Mouse (Mus musculus) stomach, embryonic 14.5 days (tissue): ENCODE results near the gene Nprl3. TPM values are rescaled to one million over a fixed set of nuclear protein-coding genes. Genes with fewer than 3 reads are reported as not detected.

ENCODE experiments used
- polyA plus RNA-seq: library from polyadenylated mRNA; unstranded; fragments of >200 nt; fragmentation: Nextera tagmentation; extraction: Ambion mirVana; gene quantifications from 2 replicates; pipeline ENCODE4 v1.2.1, GENCODE M21; 2014

Nprl3 gene
- polyA plus RNA-seq, 1 experiment from 2014 or later: 41.0 TPM

Other genes with a start within 250 kb of the Nprl3 start
- gene Il9r, start 67.4 kb downstream of the Nprl3 start, polyA plus RNA-seq: 0.06 and 0.07 TPM in 2 replicates
- gene Snrnp25, start 62.3 kb downstream of the Nprl3 start, polyA plus RNA-seq: 52.9 and 60.4 TPM in 2 replicates
- gene Rhbdf1, start 45.4 kb downstream of the Nprl3 start, polyA plus RNA-seq: 46.1 and 46.5 TPM in 2 replicates
- gene Mpg, start 41.2 kb downstream of the Nprl3 start, polyA plus RNA-seq: 37.9 and 38.4 TPM in 2 replicates
- 93.0 and 133 TPM in 2 replicates for gene Hba-x, start 8.7 kb upstream of the Nprl3 start, polyA plus RNA-seq
- gene Hba-a1, start 15.8 kb upstream of the Nprl3 start, polyA plus RNA-seq: 2,281 and 2,565 TPM in 2 replicates
- gene Hbq1b, start 19.3 kb upstream of the Nprl3 start, polyA plus RNA-seq: 0.71 TPM in 1 of 2 replicates, not detected in the other
- gene Hba-a2, start 28.8 kb upstream of the Nprl3 start, polyA plus RNA-seq: 6,035 and 6,415 TPM in 2 replicates
- 1.0 TPM in 1 of 2 replicates, not detected in the other for gene Hbq1a, start 32.4 kb upstream of the Nprl3 start, polyA plus RNA-seq
- 31.7 and 34.6 TPM in 2 replicates for gene Sh3pxd2b, start 80.1 kb upstream of the Nprl3 start, polyA plus RNA-seq
- gene Ubtd2, start 187.7 kb upstream of the Nprl3 start, polyA plus RNA-seq: 61.5 and 61.7 TPM in 2 replicates